Comparison of ENCODE assay signal across 13 mouse cellular contexts in genomic region chr3:133312850-133313249, GRCm38 (mm10).
"Had no signal": no experiment of that assay in that cellular context is flagged by ENCODE, and none has a peak within 500 bp of the region (broad histone marks: within the 10 kb centered on the region; RNA-seq: fewer than 3 reads in every experiment).

No protein-coding gene starts in this region.

- H3K27me3 ChIP-seq: kidney, embryonic 15.5 days; limb, embryonic 15.5 days; neural tube, embryonic 12.5 days; stomach, embryonic 15.5 days had no signal

- H3K4me2 ChIP-seq: kidney, embryonic 15.5 days; limb, embryonic 15.5 days; stomach, embryonic 15.5 days had no signal

- DNase-seq: kidney, adult 2 months; kidney, postnatal 14 days; lung, adult 18-20 months; midbrain, embryonic 14.5 days; retina, postnatal 1 day; right cerebral cortex, postnatal 14 days; thymus, postnatal 4 days had no signal

- H3K9ac ChIP-seq: kidney, embryonic 15.5 days; limb, embryonic 15.5 days; neural tube, embryonic 12.5 days; stomach, embryonic 15.5 days had no signal

- H3K27ac ChIP-seq: kidney, embryonic 15.5 days; limb, embryonic 15.5 days; midbrain, embryonic 10.5 days; neural tube, embryonic 12.5 days; stomach, embryonic 15.5 days had no signal

- H3K4me3 ChIP-seq: kidney, embryonic 15.5 days; limb, embryonic 15.5 days; midbrain, embryonic 10.5 days; myocyte; neural tube, embryonic 12.5 days; stomach, embryonic 15.5 days had no signal

- H3K9me3 ChIP-seq: neural tube, embryonic 12.5 days; stomach, embryonic 15.5 days had no signal

- H3K36me3 ChIP-seq: limb, embryonic 15.5 days; neural tube, embryonic 12.5 days had no signal
